Mouse (Mus musculus) inflammation-experienced regulatory T-cells (primary cell): ENCODE data around the gene Atp6v1d. TPM values are rescaled to one million over a fixed set of nuclear protein-coding genes. Genes with fewer than 3 reads are reported as not detected.

Experiments used
- polyA plus RNA-seq, 2 experiments: library from polyadenylated mRNA; unstranded; fragments of 100-300 nt; shearing (Covaris generic); gene quantifications; one replicate each; pipeline ENCODE4 v1.2.1; 2017

Atp6v1d gene
- polyA plus RNA-seq: 100 to 1,000 TPM; 160 to 195 TPM

GRCm38 (mm10) chr12:78861496-78862253 lies at the start of gene Atp6v1d, which contains the start of gene Eif2s1:
Gene Atp6v1d, minus strand, starts transcription at chr12:78861638.
Gene Eif2s1, plus strand, starts transcription at chr12:78861819.

DNA sequence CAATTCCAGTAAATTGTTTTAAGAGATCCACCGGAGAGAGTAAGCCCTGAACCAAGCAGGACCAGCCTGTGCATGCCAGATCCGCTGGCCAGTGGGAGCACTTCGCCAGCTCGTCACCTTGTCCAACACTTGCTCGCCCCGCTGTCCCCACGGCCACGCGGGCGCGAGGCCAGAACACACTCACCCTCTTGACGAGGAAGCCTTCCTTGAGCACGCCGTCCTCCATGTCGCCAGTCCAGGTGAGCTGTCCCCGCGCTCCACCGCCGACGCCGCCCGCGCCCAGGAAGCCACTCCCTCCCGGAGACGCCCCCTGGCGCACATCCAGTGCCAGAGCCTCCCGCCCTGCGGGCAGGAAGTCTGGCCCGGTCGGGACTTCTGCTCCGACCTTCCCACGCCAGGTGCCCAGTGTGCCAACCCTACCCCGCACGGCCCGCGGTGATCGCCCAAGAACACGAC lies 45.3 kb upstream of the Atp6v1d start, which contains the start of gene Plek2:
Plek2 (minus strand) TSS at position 258 of the 456 bp plus-strand sequence.

Other genes with a start within 250 kb of the Atp6v1d start
- not detected for gene Fam71d, start 170.1 kb downstream of the Atp6v1d start, polyA plus RNA-seq
- 10 to 100 TPM; 11.0 to 12.6 TPM for gene Mpp5, start 112.7 kb downstream of the Atp6v1d start, polyA plus RNA-seq
- gene Eif2s1, start 181 bp upstream of the Atp6v1d start, polyA plus RNA-seq: 100 to 1,000 TPM; 165 to 210 TPM
- gene Plek2, start 45.3 kb upstream of the Atp6v1d start, polyA plus RNA-seq: 1 to 10 TPM in 1 of 2 experiments, under 1 TPM in 1; 0.52 to 1.2 TPM
- 10 to 100 TPM; 47.7 to 67.8 TPM for gene Tmem229b, start 146.0 kb upstream of the Atp6v1d start, polyA plus RNA-seq
- gene Plekhh1, start 167.5 kb upstream of the Atp6v1d start, polyA plus RNA-seq: under 1 TPM; 0.28 to 0.54 TPM
- 10 to 100 TPM; 26.2 to 27.5 TPM for gene Pigh, start 228.0 kb upstream of the Atp6v1d start, polyA plus RNA-seq